Mouse (Mus musculus): ENCODE results near the gene Retreg1. TPM values are rescaled to one million over a fixed set of nuclear protein-coding genes. Genes with fewer than 3 reads are reported as not detected.

Gene Retreg1
- polyA plus RNA-seq, 1 experiment from 2014 or later, result 1.9 TPM

GRCm38 (mm10) chr15:25949696-25950095 lies 106.7 kb downstream of the Retreg1 start:
- Histone ChIP-seq H3K4me3 (no peak overlapping the region), H3K9me3 (replicated peaks) (no peaks in the 10 kb centered on the region), H3K36me3 (no peaks in the 10 kb centered on the region), H3K27me3 (ENCODE audit: low read depth, poor library complexity, severe bottlenecking) (no peaks in the 10 kb centered on the region), H3K27ac (no peak overlapping the region), H3K4me1 (peaks cover 3% of the 10 kb centered on the region; the same call in 1 of the 2 replicates)
- no peak for DNase-seq (ENCODE audit: low spot score)
- 83% methylated on average over 9 of the region's 9 CpGs for WGBS

GRCm38 (mm10) chr15:25950584-25950983 lies 107.6 kb downstream of the Retreg1 start:
- Histone ChIP-seq H3K27ac (no peak overlapping the region), H3K4me3 (no peak overlapping the region), H3K4me1 (peaks cover 7% of the 10 kb centered on the region; the same call in 1 of the 2 replicates), H3K9me3 (replicated peaks) (no peaks in the 10 kb centered on the region), H3K27me3 (ENCODE audit: low read depth, poor library complexity, severe bottlenecking) (no peaks in the 10 kb centered on the region), H3K36me3 (no peaks in the 10 kb centered on the region)
- WGBS, result 84% methylated on average over 5 of the region's 5 CpGs
- no peak for DNase-seq (ENCODE audit: low spot score)

DNA sequence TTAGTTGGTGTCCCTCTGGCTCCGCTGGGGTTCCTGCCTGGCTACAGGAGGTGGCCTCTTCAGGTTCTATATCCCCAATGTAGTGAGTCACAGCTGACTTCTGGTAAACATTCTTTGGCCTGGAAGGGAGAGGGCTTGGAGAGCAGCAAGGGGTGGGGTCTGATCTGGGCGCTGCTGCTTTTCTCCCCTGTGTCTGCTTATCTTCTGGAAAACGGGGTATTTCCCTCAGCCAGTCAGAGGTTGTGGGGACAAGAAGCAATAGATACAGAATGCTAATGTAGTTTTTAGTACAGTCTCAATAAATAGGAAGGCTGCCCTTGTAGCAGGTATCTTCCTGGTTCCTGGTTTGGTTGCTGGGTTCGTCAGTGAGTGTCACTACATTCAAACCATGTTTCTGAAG lies 108.1 kb downstream of the Retreg1 start:
- Histone ChIP-seq H3K36me3 (no peaks in the 10 kb centered on the region), H3K9me3 (replicated peaks) (no peaks in the 10 kb centered on the region), H3K27me3 (ENCODE audit: low read depth, poor library complexity, severe bottlenecking) (no peaks in the 10 kb centered on the region), H3K4me3 (no peak overlapping the region), H3K27ac (no peak overlapping the region), H3K4me1 (peaks cover 7% of the 10 kb centered on the region; the same call in 1 of the 2 replicates)
- DNase-seq (ENCODE audit: low spot score), result no peak
- WGBS, result 86% methylated on average over 4 of the region's 4 CpGs

- Histone ChIP-seq H3K27ac (no peak overlapping the region), H3K4me3 (no peak overlapping the region), H3K4me1 (peaks cover 11% of the 10 kb centered on the region), H3K9me3 (replicated peaks) (no peaks in the 10 kb centered on the region), H3K36me3 (no peaks in the 10 kb centered on the region), H3K27me3 (ENCODE audit: low read depth, poor library complexity, severe bottlenecking) (no peaks in the 10 kb centered on the region)
- 82% methylated on average over 5 of the region's 5 CpGs for WGBS
- DNase-seq (ENCODE audit: low spot score), result no peak
Observed at GRCm38 (mm10) chr15:25956001-25956400, 113.0 kb downstream of the Retreg1 start.

DNA sequence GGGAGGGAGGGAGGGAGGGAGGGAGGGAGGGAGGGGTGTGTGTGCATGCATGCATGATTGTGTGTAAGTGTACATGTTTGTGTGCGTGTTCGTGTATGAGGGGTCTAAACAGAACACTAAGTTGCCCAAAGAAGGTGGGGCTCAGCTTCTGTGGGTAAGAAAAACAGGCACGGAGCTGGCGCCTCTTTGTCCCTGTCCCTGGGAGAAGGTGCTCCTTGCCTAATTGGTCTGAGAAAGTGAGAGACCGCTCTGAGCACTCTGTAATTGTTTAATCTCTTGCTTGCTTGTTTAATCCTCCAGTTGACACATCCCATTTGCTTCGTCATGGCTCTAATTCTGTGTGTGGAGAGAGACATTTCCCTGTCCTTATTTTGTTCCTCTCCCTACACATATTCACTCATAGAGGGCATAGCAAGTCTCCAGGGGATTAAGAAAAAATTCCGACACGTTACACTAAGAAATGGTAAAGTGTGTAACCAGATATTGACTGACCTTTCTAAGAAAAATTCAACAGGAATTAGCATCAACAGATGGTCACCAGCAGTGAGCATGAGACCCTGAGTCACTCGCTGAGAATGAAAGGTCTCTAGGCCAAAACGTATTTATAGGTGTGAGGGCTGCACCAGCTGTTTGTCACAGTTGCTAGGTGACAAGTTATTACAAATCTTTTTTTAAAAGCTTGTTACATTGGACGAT lies 113.6 kb downstream of the Retreg1 start:
- Histone ChIP-seq H3K4me3 (no peak overlapping the region), H3K27ac (no peak overlapping the region), H3K27me3 (ENCODE audit: low read depth, poor library complexity, severe bottlenecking) (no peaks in the 10 kb centered on the region), H3K4me1 (peaks cover 11% of the 10 kb centered on the region), H3K9me3 (replicated peaks) (no peaks in the 10 kb centered on the region), H3K36me3 (no peaks in the 10 kb centered on the region)
- 65% methylated on average over 11 of the region's 11 CpGs for WGBS
- DNase-seq (ENCODE audit: low spot score), result no peak

- 79% methylated on average over 10 of the region's 10 CpGs for WGBS
- Histone ChIP-seq H3K4me3 (no peak overlapping the region), H3K27me3 (ENCODE audit: low read depth, poor library complexity, severe bottlenecking) (no peaks in the 10 kb centered on the region), H3K27ac (no peak overlapping the region), H3K9me3 (replicated peaks) (no peaks in the 10 kb centered on the region), H3K4me1 (peaks cover 11% of the 10 kb centered on the region), H3K36me3 (no peaks in the 10 kb centered on the region)
- DNase-seq (ENCODE audit: low spot score), result no peak
Observed at GRCm38 (mm10) chr15:25957651-25958050, 114.7 kb downstream of the Retreg1 start.

DNA sequence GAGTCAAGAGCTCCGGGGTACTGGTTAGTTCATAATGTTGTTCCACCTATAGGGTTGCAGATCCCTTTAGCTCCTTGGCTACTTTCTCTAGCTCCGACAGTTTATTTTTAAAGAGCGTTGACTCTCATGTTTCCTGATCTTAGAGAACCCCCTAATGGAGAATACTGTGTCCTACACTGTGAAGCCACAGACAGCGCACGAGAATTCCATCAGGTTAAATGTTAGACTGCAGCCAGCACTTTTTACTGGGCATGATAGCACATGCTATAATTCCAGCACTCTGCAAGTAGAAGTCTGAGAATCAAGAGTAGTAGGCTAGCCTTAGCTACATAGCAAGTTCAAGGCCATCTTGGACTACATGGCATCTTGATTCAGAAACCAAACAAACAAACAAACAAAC lies 116.4 kb downstream of the Retreg1 start:
- Histone ChIP-seq H3K27ac (no peak overlapping the region), H3K27me3 (ENCODE audit: low read depth, poor library complexity, severe bottlenecking) (no peaks in the 10 kb centered on the region), H3K4me1 (peaks cover 10% of the 10 kb centered on the region), H3K9me3 (replicated peaks) (no peaks in the 10 kb centered on the region), H3K4me3 (no peak overlapping the region), H3K36me3 (no peaks in the 10 kb centered on the region)
- 52% methylated on average over 5 of the region's 5 CpGs for WGBS
- no peak for DNase-seq (ENCODE audit: low spot score)

DNA sequence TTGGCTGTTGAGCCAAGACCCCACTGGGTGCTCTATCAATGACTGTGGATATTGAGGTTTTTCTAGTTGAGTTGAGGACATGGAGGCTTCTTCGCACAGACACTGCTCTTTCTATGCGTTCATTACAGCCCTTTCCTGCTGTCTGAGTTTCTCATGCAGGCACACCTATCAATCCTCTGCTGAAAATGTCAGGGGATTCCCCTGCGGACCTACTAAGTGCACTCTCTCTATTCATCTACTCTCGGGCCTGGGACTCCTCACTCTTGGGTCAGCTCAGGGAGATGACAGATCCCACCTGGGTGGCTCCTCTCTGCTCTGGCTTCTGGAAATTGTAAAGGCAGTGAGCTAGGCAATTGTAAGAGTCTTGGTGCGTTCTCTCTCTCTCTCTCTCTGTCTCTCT lies 117.3 kb downstream of the Retreg1 start:
- WGBS, result 86% methylated on average over 5 of the region's 5 CpGs
- DNase-seq (ENCODE audit: low spot score), result no peak
- Histone ChIP-seq H3K4me1 (peaks cover 3% of the 10 kb centered on the region), H3K27me3 (ENCODE audit: low read depth, poor library complexity, severe bottlenecking) (no peaks in the 10 kb centered on the region), H3K4me3 (no peak overlapping the region), H3K27ac (no peak overlapping the region), H3K36me3 (no peaks in the 10 kb centered on the region), H3K9me3 (replicated peaks) (no peaks in the 10 kb centered on the region)

- H3K4me3 ChIP-seq, result no peak overlapping the region
- no peaks in the 10 kb centered on the region for H3K9me3 ChIP-seq (replicated peaks)
- no peak overlapping the region for H3K27ac ChIP-seq
- H3K27me3 ChIP-seq (ENCODE audit: low read depth, poor library complexity, severe bottlenecking), result no peaks in the 10 kb centered on the region
- no peaks in the 10 kb centered on the region for H3K4me1 ChIP-seq
- no peaks in the 10 kb centered on the region for H3K36me3 ChIP-seq
- DNase-seq (ENCODE audit: low spot score), result no peak
- 82% methylated on average over 6 of the region's 6 CpGs for WGBS
Observed at GRCm38 (mm10) chr15:25966220-25966774, 123.3 kb downstream of the Retreg1 start.

DNA sequence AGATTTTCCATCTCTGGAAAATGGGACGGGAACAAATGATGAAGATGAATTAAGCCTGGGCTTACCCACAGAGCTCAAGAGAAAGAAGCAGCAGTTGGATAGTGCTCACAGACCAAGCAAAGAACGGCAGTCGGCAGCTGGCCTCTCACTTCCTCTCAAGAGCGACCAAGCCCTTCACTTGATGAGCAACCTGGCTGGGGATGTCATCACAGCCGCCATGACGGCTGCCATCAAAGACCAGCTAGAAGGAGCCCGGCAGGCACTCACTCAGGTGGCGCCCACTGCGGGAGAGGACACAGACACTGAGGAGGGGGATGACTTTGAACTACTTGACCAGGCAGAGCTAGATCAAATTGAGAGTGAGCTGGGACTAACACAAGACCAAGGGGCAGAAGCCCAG lies 128.6 kb downstream of the Retreg1 start:
- no peaks in the 10 kb centered on the region for H3K9me3 ChIP-seq (replicated peaks)
- WGBS, result 88% methylated on average over 9 of the region's 9 CpGs
- no peak for DNase-seq (ENCODE audit: low spot score)
- no peaks in the 10 kb centered on the region for H3K27me3 ChIP-seq (ENCODE audit: low read depth, poor library complexity, severe bottlenecking)
- H3K36me3 ChIP-seq, result no peaks in the 10 kb centered on the region
- no peak overlapping the region for H3K4me3 ChIP-seq
- no peaks in the 10 kb centered on the region for H3K4me1 ChIP-seq
- H3K27ac ChIP-seq, result no peak overlapping the region

GRCm38 (mm10) chr15:25972758-25973157 lies 129.8 kb downstream of the Retreg1 start:
- Histone ChIP-seq H3K27ac (no peak overlapping the region), H3K4me3 (no peak overlapping the region), H3K9me3 (replicated peaks) (no peaks in the 10 kb centered on the region), H3K27me3 (ENCODE audit: low read depth, poor library complexity, severe bottlenecking) (no peaks in the 10 kb centered on the region), H3K36me3 (no peaks in the 10 kb centered on the region), H3K4me1 (no peaks in the 10 kb centered on the region)
- 90% methylated on average over 5 of the region's 5 CpGs for WGBS
- no peak for DNase-seq (ENCODE audit: low spot score)

GRCm38 (mm10) chr15:25974352-25974751 lies 131.4 kb downstream of the Retreg1 start:
- Histone ChIP-seq H3K36me3 (no peaks in the 10 kb centered on the region), H3K27ac (no peak overlapping the region), H3K27me3 (ENCODE audit: low read depth, poor library complexity, severe bottlenecking) (no peaks in the 10 kb centered on the region), H3K4me3 (no peak overlapping the region), H3K4me1 (no peaks in the 10 kb centered on the region), H3K9me3 (replicated peaks) (no peaks in the 10 kb centered on the region)
- no peak for DNase-seq (ENCODE audit: low spot score)
- 91% methylated on average over 4 of the region's 4 CpGs for WGBS

GRCm38 (mm10) chr15:25975810-25976209 lies 132.8 kb downstream of the Retreg1 start:
- Histone ChIP-seq H3K9me3 (replicated peaks) (no peaks in the 10 kb centered on the region), H3K4me1 (no peaks in the 10 kb centered on the region), H3K36me3 (no peaks in the 10 kb centered on the region), H3K27me3 (ENCODE audit: low read depth, poor library complexity, severe bottlenecking) (no peaks in the 10 kb centered on the region), H3K27ac (no peak overlapping the region), H3K4me3 (no peak overlapping the region)
- DNase-seq (ENCODE audit: low spot score), result no peak
- 93% methylated on average over 6 of the region's 6 CpGs for WGBS

Data from limb, embryonic 10.5 days (tissue).